Comparison of ENCODE assay signal across 9 mouse cellular contexts in the genomic region with DNA sequence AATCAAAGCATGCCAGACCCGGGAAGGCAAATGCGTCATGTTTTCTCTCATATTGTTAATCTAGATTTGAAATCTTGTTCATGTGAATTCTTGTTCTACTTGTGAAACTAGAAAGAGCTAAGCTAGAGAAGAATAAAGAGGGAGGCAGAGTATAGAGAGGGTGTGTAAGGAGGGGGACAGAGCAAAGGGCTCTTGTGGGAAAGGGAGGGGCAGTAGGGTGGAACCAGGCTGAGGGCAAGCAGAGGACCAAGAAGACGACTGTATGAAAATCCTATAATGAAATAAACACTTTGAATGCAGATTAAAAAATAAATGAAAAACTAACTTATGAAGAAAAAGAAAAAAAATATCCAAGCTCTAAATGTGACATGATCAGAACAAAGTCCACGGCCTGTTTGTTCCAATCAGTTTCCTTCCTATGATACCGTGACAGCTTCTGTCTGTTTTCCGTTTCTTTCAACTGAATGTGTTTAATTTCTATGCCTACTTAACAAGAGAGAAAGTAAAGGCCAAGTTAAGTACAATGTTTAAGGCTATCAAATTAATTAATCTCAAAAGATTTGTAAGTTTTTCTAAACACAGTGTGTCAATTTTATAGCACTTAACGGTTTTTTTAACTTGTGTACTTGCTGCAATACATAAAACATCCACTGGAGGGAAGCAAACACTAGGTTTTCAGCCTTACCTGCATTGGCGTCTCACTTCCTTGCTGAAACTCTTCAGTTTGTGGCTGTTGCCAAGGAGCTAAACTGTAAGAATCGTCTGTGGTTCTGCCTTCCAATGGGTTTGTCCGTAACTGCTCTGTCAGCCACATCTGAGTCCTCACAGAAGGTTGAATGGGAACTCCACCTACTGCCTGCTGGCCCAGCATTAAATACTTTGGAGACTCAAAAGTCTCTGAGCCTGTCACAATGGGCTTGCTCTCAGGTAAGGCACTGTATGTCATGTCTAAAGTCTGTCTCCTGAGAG. TPM values are rescaled to one million over a fixed set of nuclear protein-coding genes. Genes with fewer than 3 reads are reported as not detected.
DNase-seq lines count a peak whose midpoint lies in the region; ATAC-seq and TF ChIP-seq lines count a peak whose summit lies in the region.
"Had no signal": no experiment of that assay in that cellular context is flagged by ENCODE, and none has a peak within 500 bp of the region (broad histone marks: within the 10 kb centered on the region; RNA-seq: fewer than 3 reads in every experiment).

No protein-coding gene starts in this region.

- WGBS in lung, embryonic 14.5 days, result 54% methylated on average over 10 of the region's 10 CpGs

- H3K4me2 ChIP-seq in lung, embryonic 14.5 days, result no peak overlapping the region
- H3K4me2 ChIP-seq: heart, embryonic 13.5 days had no signal

- H3K27me3 ChIP-seq in lung, embryonic 14.5 days (ENCODE audit: insufficient read depth, low read length), result no peaks in the 10 kb centered on the region
- H3K27me3 ChIP-seq: heart, embryonic 13.5 days had no signal

- peaks cover 9% of the 10 kb centered on the region; the same call in 1 of the 2 replicates for H3K36me3 ChIP-seq in lung, embryonic 14.5 days (ENCODE audit: insufficient read depth)

- peak; percentile 67 to 69 for DNase-seq in B cell, adult 2 months
- peak; percentile 78 for DNase-seq in MEL-GATA-1-ER (ENCODE audit: extremely low read depth, low read depth)
- peak; percentile 72 to 86 for DNase-seq in cerebellum, postnatal 10 days
- peak; percentile 58 for DNase-seq in kidney, postnatal 10 days
- peak; percentile 93 for DNase-seq in lung, embryonic 14.5 days
- peak; percentile 22 to 46 for DNase-seq in urinary bladder, postnatal 36 days (ENCODE audit: low spot score in 2 of 2)

- H3K9me3 ChIP-seq in lung, embryonic 14.5 days (ENCODE audit: low read depth, low read length), result no peaks in the 10 kb centered on the region
- H3K9me3 ChIP-seq: heart, embryonic 13.5 days had no signal

- H3K4me1 ChIP-seq in lung, embryonic 14.5 days (ENCODE audit: insufficient read depth), result peaks cover 8% of the 10 kb centered on the region

- no peak overlapping the region for H3K9ac ChIP-seq in lung, embryonic 14.5 days
- H3K9ac ChIP-seq: heart, embryonic 13.5 days had no signal

- peak; percentile 81 for TF ChIP-seq CTCF in lung, embryonic 14.5 days (IDR thresholded peaks at IDR 0.05; ENCODE audit: low read depth)

- ATAC-seq in granulocyte monocyte progenitor cell, adult 5-6 weeks (replicated peaks; ENCODE audit: poor library complexity, severe bottlenecking), result peak; percentile 96
- ATAC-seq in lung, embryonic 14.5 days (ENCODE audit: insufficient read depth), result peak; percentile 65; the same call in 1 of the 2 replicates
- peak; percentile 89 for ATAC-seq in neutrophil, adult 5-6 weeks (ENCODE audit: extremely low read depth, insufficient number of reproducible peaks, low FRiP score, poor library complexity, severe bottlenecking)

- no peak overlapping the region for H3K4me3 ChIP-seq in lung, embryonic 14.5 days (ENCODE audit: low read depth, low read length)
- H3K4me3 ChIP-seq: heart, embryonic 13.5 days had no signal

- H3K27ac ChIP-seq in lung, embryonic 14.5 days (ENCODE audit: low read depth), result no peak overlapping the region
- H3K27ac ChIP-seq: heart, embryonic 13.5 days had no signal

RNA-seq across cellular contexts. Expression of gene Pln, which starts 10.6 kb away (rescaled TPM):
- not detected in 2 replicates for total RNA-seq in granulocyte monocyte progenitor cell, adult 5-6 weeks (2014; fragmentation: Nextera tagmentation)
- total RNA-seq in granulocyte monocyte progenitor cell, adult 5-6 weeks (2017), result 0.98 TPM in 1 of 2 replicates, not detected in the other
- 3.3 and 3.6 TPM in 2 replicates for polyA plus RNA-seq in lung, embryonic 14.5 days (2014; fragmentation: Nextera tagmentation; extraction: Ambion mirVana)
- 0.25 TPM in 1 of 2 replicates, not detected in the other for total RNA-seq in neutrophil, adult 5-6 weeks (2017)

RNA-seq across cellular contexts. Expression of gene Cep85l, which starts 31.7 kb away (rescaled TPM):
- total RNA-seq in granulocyte monocyte progenitor cell, adult 5-6 weeks (2014; fragmentation: Nextera tagmentation), result 34.6 and 35.7 TPM in 2 replicates
- 39.8 and 44.6 TPM in 2 replicates for total RNA-seq in granulocyte monocyte progenitor cell, adult 5-6 weeks (2017)
- polyA plus RNA-seq in lung, embryonic 14.5 days (2014; fragmentation: Nextera tagmentation; extraction: Ambion mirVana), result 10.3 and 11.6 TPM in 2 replicates
- 17.3 and 18.3 TPM in 2 replicates for total RNA-seq in neutrophil, adult 5-6 weeks (2017)

Comparison
In these comparisons a context has a peak if more than half of its experiments do, and no peak if none do; other contexts are left out.
1. DNase-seq: peak in every context shown above with its lines; median percentile 93 in lung, embryonic 14.5 days; 79 in cerebellum, postnatal 10 days; 78 in MEL-GATA-1-ER; 68 in B cell, adult 2 months; 58 in kidney, postnatal 10 days; 34 in urinary bladder, postnatal 36 days.